Comparison of ENCODE assay signal across 1 mouse cellular context in genomic region chr6:83577534-83577933, GRCm38 (mm10).
TF ChIP-seq lines count a peak whose summit lies in the region.

No protein-coding gene starts in this region.

TF ChIP-seq in MEL, 35 proteins besides CTCF, POLR2A, EP300 and RAD21 (continued from another document):
- TF ChIP-seq ZKSCAN1 (IDR thresholded peaks at IDR 0.05; ENCODE audit: low read depth, low read length) (peak; percentile 75), KAT2A (conservative IDR thresholded peaks at IDR 0.05; ENCODE audit: low read depth, low read length) (no peak), TCF12 (IDR thresholded peaks at IDR 0.05; ENCODE audit: low read depth, low read length) (no peak)
